Mouse (Mus musculus): Measurements from ENCODE around the gene Wnt11. TPM values are rescaled to one million over a fixed set of nuclear protein-coding genes. Genes with fewer than 3 reads are reported as not detected.

Gene Wnt11
- polyA plus RNA-seq, 2 experiments: 39.1 to 115 TPM

- H3K9ac ChIP-seq (ENCODE audit: low read depth, low read length, severe bottlenecking): peak overlapping the region; percentile 68
- H3K4me1 ChIP-seq (ENCODE audit: control insufficient read depth, insufficient read depth, low read length): peaks cover 39% of the 10 kb centered on the region
Observed at GRCm38 (mm10) chr7:98837901-98838300, 3.0 kb downstream of the Wnt11 start.

GRCm38 (mm10) chr7:98838729-98839141 is 3.8 kb downstream of the Wnt11 start:
- H3K27ac ChIP-seq (replicated peaks; ENCODE audit: low read depth, low read length): 0 out of 2 replicates have a peak overlapping the region, but pooled peaks have one; percentile 8
- WGBS: under 1% methylated on average over 47 of the region's 48 CpGs
- DNase-seq (ENCODE audit: low spot score): peak; percentile 64
- no peaks in the 10 kb centered on the region for H3K36me3 ChIP-seq (ENCODE audit: control insufficient read depth, insufficient read depth, low read length)
- no peak for TF ChIP-seq POLR2A (IDR thresholded peaks at IDR 0.05; ENCODE audit: borderline replicate concordance, extremely low read depth, insufficient read depth, insufficient read length)
- H3K27me3 ChIP-seq (ENCODE audit: control insufficient read depth, insufficient read depth, low read length): peaks cover 41% of the 10 kb centered on the region
- no peaks in the 10 kb centered on the region for H3K9me3 ChIP-seq (ENCODE audit: control insufficient read depth, low read length)
- H3K4me3 ChIP-seq (replicated peaks; ENCODE audit: low read length): peak overlapping the region; percentile 60
- H3K4me2 ChIP-seq (replicated peaks; ENCODE audit: low read depth, low read length, severe bottlenecking): peak overlapping the region; percentile 64
- H3K4me1 ChIP-seq (ENCODE audit: control insufficient read depth, insufficient read depth, low read length): peaks cover 47% of the 10 kb centered on the region
- ATAC-seq (ENCODE audit: low FRiP score, low read depth): peak; percentile 34
- peak overlapping the region; percentile 58 for H3K9ac ChIP-seq (ENCODE audit: low read depth, low read length, severe bottlenecking)

More at GRCm38 (mm10) chr7:98837901-98838300, 3.0 kb downstream of the Wnt11 start:
- Histone ChIP-seq H3K27me3 (ENCODE audit: control insufficient read depth, insufficient read depth, low read length) (peaks cover 48% of the 10 kb centered on the region), H3K27ac (replicated peaks; ENCODE audit: low read depth, low read length) (no peak overlapping the region), H3K9me3 (ENCODE audit: control insufficient read depth, low read length) (no peaks in the 10 kb centered on the region), H3K4me2 (replicated peaks; ENCODE audit: low read depth, low read length, severe bottlenecking) (peak overlapping the region; percentile 64), H3K36me3 (ENCODE audit: control insufficient read depth, insufficient read depth, low read length) (no peaks in the 10 kb centered on the region), H3K4me3 (replicated peaks; ENCODE audit: low read length) (peak overlapping the region; percentile 60)
- DNase-seq (ENCODE audit: low spot score) (peak; percentile 88), ATAC-seq (ENCODE audit: low FRiP score, low read depth) (peak; percentile 68; the same call in 1 of the 2 replicates)
- no peak for TF ChIP-seq POLR2A (IDR thresholded peaks at IDR 0.05; ENCODE audit: borderline replicate concordance, extremely low read depth, insufficient read depth, insufficient read length)
- 0% methylated on average over 17 of the region's 17 CpGs for WGBS

- peaks cover 40% of the 10 kb centered on the region for H3K27me3 ChIP-seq (ENCODE audit: control insufficient read depth, insufficient read depth, low read length)
- ATAC-seq (ENCODE audit: low FRiP score, low read depth): no peak
- H3K4me2 ChIP-seq (replicated peaks; ENCODE audit: low read depth, low read length, severe bottlenecking): peak overlapping the region; percentile 64
- 7% methylated on average over 12 of the region's 12 CpGs for WGBS
- H3K4me1 ChIP-seq (ENCODE audit: control insufficient read depth, insufficient read depth, low read length): peaks cover 50% of the 10 kb centered on the region
- H3K27ac ChIP-seq (replicated peaks; ENCODE audit: low read depth, low read length): 0 out of 2 replicates have a peak overlapping the region, but pooled peaks have one; percentile 8
- DNase-seq (ENCODE audit: low spot score): no peak
- peak overlapping the region; percentile 60 for H3K4me3 ChIP-seq (replicated peaks; ENCODE audit: low read length)
- H3K9me3 ChIP-seq (ENCODE audit: control insufficient read depth, low read length): no peaks in the 10 kb centered on the region
- TF ChIP-seq POLR2A (IDR thresholded peaks at IDR 0.05; ENCODE audit: borderline replicate concordance, extremely low read depth, insufficient read depth, insufficient read length): no peak
- peak overlapping the region; percentile 58 for H3K9ac ChIP-seq (ENCODE audit: low read depth, low read length, severe bottlenecking)
- H3K36me3 ChIP-seq (ENCODE audit: control insufficient read depth, insufficient read depth, low read length): 0 out of 2 replicates have a peak, but pooled peaks cover 2% of the 10 kb centered on the region
Observed at GRCm38 (mm10) chr7:98839312-98839711, 4.4 kb downstream of the Wnt11 start.

- DNase-seq (ENCODE audit: low spot score) (no peak), ATAC-seq (ENCODE audit: low FRiP score, low read depth) (no peak)
- no peaks in the 10 kb centered on the region for H3K9me3 ChIP-seq (ENCODE audit: control insufficient read depth, low read length)
- H3K4me1 ChIP-seq (ENCODE audit: control insufficient read depth, insufficient read depth, low read length): peaks cover 50% of the 10 kb centered on the region
- H3K9ac ChIP-seq (ENCODE audit: low read depth, low read length, severe bottlenecking): no peak overlapping the region
- no peak for TF ChIP-seq POLR2A (IDR thresholded peaks at IDR 0.05; ENCODE audit: borderline replicate concordance, extremely low read depth, insufficient read depth, insufficient read length)
- peaks cover 32% of the 10 kb centered on the region for H3K27me3 ChIP-seq (ENCODE audit: control insufficient read depth, insufficient read depth, low read length)
- no peak overlapping the region for H3K27ac ChIP-seq (replicated peaks; ENCODE audit: low read depth, low read length)
- 39% methylated on average over 3 of the region's 3 CpGs for WGBS
- H3K4me2 ChIP-seq (replicated peaks; ENCODE audit: low read depth, low read length, severe bottlenecking): peak overlapping the region; percentile 64
- H3K4me3 ChIP-seq (replicated peaks; ENCODE audit: low read length): no peak overlapping the region; the same call in 1 of the 2 replicates
- H3K36me3 ChIP-seq (ENCODE audit: control insufficient read depth, insufficient read depth, low read length): 0 out of 2 replicates have a peak, but pooled peaks cover 6% of the 10 kb centered on the region
Observed at GRCm38 (mm10) chr7:98840771-98841170, 5.9 kb downstream of the Wnt11 start.

GRCm38 (mm10) chr7:98841802-98842201 is 6.9 kb downstream of the Wnt11 start:
- peaks cover 48% of the 10 kb centered on the region for H3K4me1 ChIP-seq (ENCODE audit: control insufficient read depth, insufficient read depth, low read length)
- peaks cover 24% of the 10 kb centered on the region for H3K27me3 ChIP-seq (ENCODE audit: control insufficient read depth, insufficient read depth, low read length)
- H3K36me3 ChIP-seq (ENCODE audit: control insufficient read depth, insufficient read depth, low read length): peaks cover 11% of the 10 kb centered on the region
- no peak overlapping the region for H3K27ac ChIP-seq (replicated peaks; ENCODE audit: low read depth, low read length)
- H3K4me3 ChIP-seq (replicated peaks; ENCODE audit: low read length): no peak overlapping the region
- no peak for ATAC-seq (ENCODE audit: low FRiP score, low read depth)
- H3K4me2 ChIP-seq (replicated peaks; ENCODE audit: low read depth, low read length, severe bottlenecking): no peak overlapping the region
- 39% methylated on average over 2 of the region's 3 CpGs for WGBS
- H3K9ac ChIP-seq (ENCODE audit: low read depth, low read length, severe bottlenecking): no peak overlapping the region
- DNase-seq (ENCODE audit: low spot score): no peak
- H3K9me3 ChIP-seq (ENCODE audit: control insufficient read depth, low read length): no peaks in the 10 kb centered on the region
- TF ChIP-seq POLR2A (IDR thresholded peaks at IDR 0.05; ENCODE audit: borderline replicate concordance, extremely low read depth, insufficient read depth, insufficient read length): no peak

Data from limb, embryonic 14.5 days (tissue).